Mouse (Mus musculus) lung, embryonic 14.5 days (tissue): Measurements from ENCODE around the gene Lingo1. TPM values are rescaled to one million over a fixed set of nuclear protein-coding genes. Genes with fewer than 3 reads are reported as not detected.

Experiments used
- ATAC-seq: fragments of 200-750 bp; cut with Nextera tagmentation; 2 replicates; pipeline ENCODE4 v1.8.0; 2017; ENCODE audit warnings: mild to moderate bottlenecking, moderate TSS enrichment, moderate library complexity; ENCODE audit not compliant: insufficient read depth
- DNase-seq: peaks from one replicate; pipeline ENCODE4 v3.0.0-alpha.2; 2015
- H3K27ac ChIP-seq: fragments of 300-500 bp; sonication (generic); 2 replicates; pipeline ENCODE4 v1.5.1; 2014; ENCODE audit warnings: low read depth, mild to moderate bottlenecking, moderate library complexity
- H3K27me3 ChIP-seq: fragments of 300-500 bp; sonication (generic); 2 replicates; pipeline ENCODE4 v1.6.1; 2014; ENCODE audit warnings: low read length, control low read depth; ENCODE audit not compliant: insufficient read depth
- H3K36me3 ChIP-seq: fragments of 300-500 bp; sonication (generic); 2 replicates; pipeline ENCODE4 v1.6.1; 2014; ENCODE audit warnings: control low read depth; ENCODE audit not compliant: insufficient read depth
- H3K4me1 ChIP-seq: fragments of 300-500 bp; sonication (generic); 2 replicates; pipeline ENCODE4 v1.6.1; 2014; ENCODE audit warnings: antibody characterized with exemption, control low read depth; ENCODE audit not compliant: insufficient read depth
- H3K4me2 ChIP-seq: fragments of 300-500 bp; sonication (generic); 2 replicates; pipeline ENCODE4 v1.6.1; 2014; ENCODE audit warnings: mild to moderate bottlenecking
- H3K4me3 ChIP-seq: fragments of 300-500 bp; sonication (generic); 2 replicates; pipeline ENCODE4 v1.5.1; 2014; ENCODE audit warnings: low read depth, low read length
- H3K9ac ChIP-seq: fragments of 300-500 bp; sonication (generic); 2 replicates; pipeline ENCODE4 v1.6.1; 2014
- H3K9me3 ChIP-seq: fragments of 300-500 bp; sonication (generic); 2 replicates; pipeline ENCODE4 v1.6.1; 2016; ENCODE audit warnings: low read depth, low read length, control low read depth
- CTCF ChIP-seq: IDR thresholded peaks from 2 replicates; pipeline ENCODE4 v1.5.1; 2016; ENCODE audit warnings: antibody characterized with exemption, low read depth
- WGBS: fragments of 180-500 bp; shearing (Covaris S2); extraction: QIAGEN DNeasy Blood & Tissue Kit; methylation state at CpG from one replicate; pipeline ENCODE4 v1.1.7; 2014; 5-methylcytosine and 5-hydroxymethylcytosine counted together
- polyA plus RNA-seq: library from polyadenylated mRNA; unstranded; fragments of >200 nt; fragmentation: Nextera tagmentation; extraction: Ambion mirVana; gene quantifications from 2 replicates; pipeline ENCODE4 v1.2.1, GENCODE M21; 2014

The Lingo1 gene
- polyA plus RNA-seq, 1 experiment from 2014 or later, result 4.8 TPM

GRCm38 (mm10) chr9:56762106-56762562 lies 34.1 kb downstream of the Lingo1 start:
- Histone ChIP-seq H3K27ac (no peak overlapping the region), H3K4me3 (no peak overlapping the region), H3K36me3 (no peaks in the 10 kb centered on the region), H3K4me1 (no peaks in the 10 kb centered on the region), H3K9ac (no peak overlapping the region), H3K27me3 (no peaks in the 10 kb centered on the region), H3K9me3 (no peaks in the 10 kb centered on the region), H3K4me2 (no peak overlapping the region)
- no peak for TF ChIP-seq CTCF
- ATAC-seq, result no peak
- DNase-seq, result no peak
- 82% methylated on average over 9 of the region's 9 CpGs for WGBS

DNA sequence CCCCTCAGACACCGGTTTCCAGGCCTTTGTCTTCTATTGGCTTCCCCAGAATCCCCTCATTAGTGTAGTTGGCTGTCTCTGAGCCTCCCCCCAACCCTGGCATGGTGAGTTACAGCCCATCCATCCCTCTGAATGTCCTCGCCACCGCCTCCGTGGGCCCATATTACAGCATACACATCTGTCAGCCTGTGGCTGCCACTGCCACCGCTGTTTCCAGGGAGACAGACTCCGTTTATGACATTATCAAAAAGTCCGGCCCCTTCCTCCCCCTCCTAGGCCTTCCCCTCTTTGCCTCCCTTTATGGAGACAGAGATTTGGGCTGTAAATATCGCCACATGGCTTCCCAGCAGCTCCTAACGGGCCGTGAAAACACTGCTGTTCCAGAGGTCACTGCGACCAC lies 38.5 kb downstream of the Lingo1 start:
- Histone ChIP-seq H3K4me2 (no peak overlapping the region), H3K27me3 (no peaks in the 10 kb centered on the region), H3K9me3 (no peaks in the 10 kb centered on the region), H3K4me1 (no peaks in the 10 kb centered on the region), H3K9ac (no peak overlapping the region), H3K4me3 (no peak overlapping the region), H3K27ac (no peak overlapping the region), H3K36me3 (no peaks in the 10 kb centered on the region)
- no peak for TF ChIP-seq CTCF
- ATAC-seq (no peak), DNase-seq (peak; percentile 30)
- 23% methylated on average over 11 of the region's 11 CpGs for WGBS

GRCm38 (mm10) chr9:56755119-56755518 lies 41.1 kb downstream of the Lingo1 start:
- Histone ChIP-seq H3K4me1 (no peaks in the 10 kb centered on the region), H3K27me3 (no peaks in the 10 kb centered on the region), H3K9me3 (no peaks in the 10 kb centered on the region), H3K36me3 (no peaks in the 10 kb centered on the region), H3K4me2 (no peak overlapping the region), H3K9ac (no peak overlapping the region), H3K4me3 (no peak overlapping the region), H3K27ac (no peak overlapping the region)
- DNase-seq, result no peak
- WGBS, result 80% methylated on average over 5 of the region's 5 CpGs
- TF ChIP-seq CTCF, result no peak
- ATAC-seq, result no peak

- H3K4me2 ChIP-seq, result no peak overlapping the region
These were observed 42.9 kb downstream of the Lingo1 start for GRCm38 (mm10) chr9:56753386-56753785.

DNA sequence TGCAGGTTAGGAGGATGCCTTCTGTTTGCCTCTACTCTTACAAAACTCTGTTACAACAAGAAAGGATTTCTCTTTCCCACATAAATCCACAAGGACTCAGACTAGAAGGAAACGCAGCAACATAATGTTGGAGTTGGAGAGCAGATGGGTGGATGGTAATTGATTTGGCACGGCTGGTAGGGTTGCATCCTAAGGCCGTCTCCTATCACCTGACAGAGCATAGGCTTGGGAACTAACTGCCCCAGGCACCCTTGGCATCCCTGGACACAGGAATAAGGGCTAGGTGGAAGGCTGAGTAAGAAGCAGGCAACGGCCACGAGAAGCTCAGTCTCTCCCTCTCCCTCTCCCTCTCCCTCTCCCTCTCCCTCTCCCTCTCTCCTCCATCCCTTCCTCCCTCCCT lies 48.2 kb downstream of the Lingo1 start:
- no peak overlapping the region for H3K4me2 ChIP-seq
- no peak overlapping the region for H3K27ac ChIP-seq
- no peaks in the 10 kb centered on the region for H3K27me3 ChIP-seq
- ATAC-seq (no peak), DNase-seq (no peak)
- TF ChIP-seq CTCF, result no peak
- 67% methylated on average over 5 of the region's 5 CpGs for WGBS
- no peaks in the 10 kb centered on the region for H3K36me3 ChIP-seq
- no peak overlapping the region for H3K4me3 ChIP-seq
- no peak overlapping the region for H3K9ac ChIP-seq
- no peaks in the 10 kb centered on the region for H3K4me1 ChIP-seq
- no peaks in the 10 kb centered on the region for H3K9me3 ChIP-seq

More at GRCm38 (mm10) chr9:56753386-56753785, 42.9 kb downstream of the Lingo1 start:
- WGBS, result 69% methylated on average over 6 of the region's 6 CpGs
- H3K4me3 ChIP-seq, result no peak overlapping the region
- no peaks in the 10 kb centered on the region for H3K27me3 ChIP-seq
- no peak for TF ChIP-seq CTCF
- no peaks in the 10 kb centered on the region for H3K4me1 ChIP-seq
- no peak overlapping the region for H3K9ac ChIP-seq
- no peaks in the 10 kb centered on the region for H3K36me3 ChIP-seq
- DNase-seq (no peak), ATAC-seq (no peak)
- no peak overlapping the region for H3K27ac ChIP-seq
- H3K9me3 ChIP-seq, result no peaks in the 10 kb centered on the region

DNA sequence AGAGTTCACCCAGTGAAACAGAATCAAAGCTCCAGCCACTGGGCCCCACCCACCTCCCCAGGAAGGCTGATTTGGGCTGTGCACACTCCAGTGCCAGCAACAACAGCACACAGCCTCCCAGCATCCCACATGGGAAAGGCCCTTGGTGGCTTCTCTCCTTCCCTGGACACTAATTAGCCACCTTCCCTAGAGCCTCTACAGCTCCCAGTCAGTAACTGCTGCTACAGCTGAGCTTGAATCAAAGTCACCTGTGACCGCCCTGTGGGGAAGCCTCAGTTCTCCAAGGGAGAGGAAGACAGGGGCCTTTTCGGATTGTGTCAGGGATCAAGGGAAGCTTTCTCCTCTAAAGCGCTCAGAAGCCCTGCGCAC lies 49.4 kb downstream of the Lingo1 start:
- Histone ChIP-seq H3K4me3 (no peak overlapping the region), H3K9me3 (no peaks in the 10 kb centered on the region), H3K27me3 (no peaks in the 10 kb centered on the region), H3K9ac (no peak overlapping the region), H3K36me3 (no peaks in the 10 kb centered on the region), H3K4me1 (no peaks in the 10 kb centered on the region), H3K27ac (no peak overlapping the region), H3K4me2 (no peak overlapping the region)
- ATAC-seq (no peak), DNase-seq (no peak)
- no peak for TF ChIP-seq CTCF
- 60% methylated on average over 4 of the region's 4 CpGs for WGBS

DNA sequence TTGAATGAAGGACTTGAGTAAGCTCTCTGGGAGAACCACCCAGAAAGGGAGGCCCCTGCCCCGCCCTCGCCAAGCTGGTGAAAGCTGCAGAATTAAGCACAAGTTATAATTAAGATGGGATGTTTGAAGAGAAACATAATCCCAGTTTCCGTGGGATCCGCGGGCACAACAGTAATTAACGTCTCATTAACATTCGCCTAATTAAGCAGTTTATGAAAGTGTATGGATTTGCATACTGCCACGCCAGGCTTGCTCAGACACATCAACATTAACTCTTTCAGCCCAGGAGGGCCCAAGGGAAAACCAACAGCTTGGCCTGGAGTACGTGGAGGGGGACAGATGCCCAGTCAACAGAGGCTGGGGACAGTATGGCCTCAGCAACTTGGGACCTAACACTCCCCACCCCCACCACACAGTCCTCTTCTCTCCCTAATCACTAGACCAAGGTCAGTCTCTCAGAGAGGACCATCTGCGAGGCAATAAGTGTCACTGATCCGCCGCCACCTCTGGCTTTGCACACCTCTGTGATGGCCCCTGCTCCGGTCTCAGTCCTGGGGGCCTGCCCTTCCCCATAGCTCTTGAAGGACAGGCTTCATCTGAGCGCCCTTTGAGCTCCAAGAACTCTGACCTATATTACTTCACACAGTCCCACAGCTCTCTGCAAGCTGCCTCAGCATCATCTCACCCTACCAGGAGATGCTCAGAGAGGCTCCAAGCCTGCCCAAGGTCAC lies 49.9 kb downstream of the Lingo1 start:
- H3K4me1 ChIP-seq, result no peaks in the 10 kb centered on the region
- no peak overlapping the region for H3K9ac ChIP-seq
- H3K4me3 ChIP-seq, result no peak overlapping the region
- H3K9me3 ChIP-seq, result no peaks in the 10 kb centered on the region
- DNase-seq, result no peak
- H3K27ac ChIP-seq, result no peak overlapping the region
- WGBS, result 65% methylated on average over 14 of the region's 14 CpGs
- H3K27me3 ChIP-seq, result no peaks in the 10 kb centered on the region
- no peaks in the 10 kb centered on the region for H3K36me3 ChIP-seq
- ATAC-seq, result no peak
- TF ChIP-seq CTCF, result no peak
- H3K4me2 ChIP-seq, result no peak overlapping the region

DNA sequence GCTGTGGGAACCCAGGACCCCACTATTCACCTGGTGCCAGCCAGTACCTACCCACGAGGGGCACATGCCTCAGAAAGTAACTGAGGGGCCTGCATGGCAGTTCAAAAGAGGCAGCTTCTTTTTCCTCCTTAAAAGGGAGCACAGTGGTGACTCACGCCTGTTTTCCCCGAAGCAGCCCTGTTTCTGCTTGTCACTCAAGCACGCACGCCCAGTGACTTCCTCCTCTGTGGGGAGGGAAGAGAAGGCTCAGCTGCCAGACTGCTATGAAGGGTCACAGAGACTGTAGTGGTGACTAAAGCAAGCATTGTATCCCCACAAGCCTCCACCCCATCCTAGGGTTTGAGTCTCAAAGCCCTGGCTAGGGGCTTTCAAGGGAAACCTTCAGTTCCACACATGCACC lies 51.9 kb downstream of the Lingo1 start:
- 32% methylated on average over 5 of the region's 5 CpGs for WGBS
- H3K27ac ChIP-seq, result no peak overlapping the region
- DNase-seq, result no peak
- H3K36me3 ChIP-seq, result no peaks in the 10 kb centered on the region
- H3K4me1 ChIP-seq, result no peaks in the 10 kb centered on the region
- H3K4me3 ChIP-seq, result no peak overlapping the region
- H3K27me3 ChIP-seq, result no peaks in the 10 kb centered on the region
- TF ChIP-seq CTCF, result no peak
- no peak overlapping the region for H3K9ac ChIP-seq
- H3K4me2 ChIP-seq, result no peak overlapping the region
- H3K9me3 ChIP-seq, result no peaks in the 10 kb centered on the region
- no peak for ATAC-seq
